Mouse (Mus musculus): ENCODE results near the gene Igbp1.
A peak's percentile ranks its signal among the peaks of the same experiment; 100 is the strongest.

Gene Igbp1

DNA sequence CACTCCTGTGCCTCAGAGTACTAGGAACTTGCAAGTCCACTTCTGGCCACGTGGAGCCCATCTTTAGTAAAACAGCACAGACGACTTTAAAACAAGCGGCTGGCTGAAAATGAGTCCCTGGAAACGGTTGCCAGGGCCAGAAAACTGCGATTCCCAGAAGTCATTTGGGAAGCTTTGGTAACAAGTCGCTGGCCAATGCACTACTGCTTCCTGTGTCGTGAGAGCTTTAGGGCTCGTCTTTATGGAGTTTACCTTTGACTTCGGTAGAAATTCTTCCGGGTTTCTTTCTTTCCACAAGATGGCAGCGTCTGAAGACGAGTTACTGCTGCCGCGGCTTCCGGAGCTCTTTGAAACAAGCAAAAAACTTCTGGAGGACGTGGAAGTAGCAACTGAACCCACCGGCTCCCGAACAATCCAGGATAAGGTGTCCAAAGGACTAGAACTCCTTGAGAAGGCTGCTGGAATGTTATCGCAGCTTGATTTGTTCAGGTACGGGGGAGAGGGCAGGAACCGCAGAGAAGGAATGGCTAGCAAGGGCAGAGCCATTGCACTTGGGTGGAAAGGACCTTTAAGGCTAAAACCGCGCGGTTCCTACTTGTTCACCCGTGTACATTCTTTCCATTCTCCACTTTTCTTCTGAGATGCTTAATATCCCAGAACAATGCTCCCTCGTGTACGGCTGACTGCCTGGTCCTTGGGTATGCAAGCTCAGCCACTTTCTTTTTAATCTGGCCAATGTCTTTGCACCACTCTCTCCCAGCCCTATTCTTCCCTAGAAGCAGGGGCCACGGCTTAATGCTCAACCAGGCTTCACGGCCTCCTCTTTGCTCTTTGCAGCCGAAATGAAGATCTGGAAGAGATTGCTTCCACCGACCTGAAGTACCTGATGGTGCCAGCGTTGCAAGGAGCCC lies at the start of gene Igbp1:
Igbp1 (plus strand) TSS at position 224 of the 911 bp plus-strand sequence.
- DNase-seq (ENCODE audit: low read depth, low spot score) = peak; percentile 88

DNA sequence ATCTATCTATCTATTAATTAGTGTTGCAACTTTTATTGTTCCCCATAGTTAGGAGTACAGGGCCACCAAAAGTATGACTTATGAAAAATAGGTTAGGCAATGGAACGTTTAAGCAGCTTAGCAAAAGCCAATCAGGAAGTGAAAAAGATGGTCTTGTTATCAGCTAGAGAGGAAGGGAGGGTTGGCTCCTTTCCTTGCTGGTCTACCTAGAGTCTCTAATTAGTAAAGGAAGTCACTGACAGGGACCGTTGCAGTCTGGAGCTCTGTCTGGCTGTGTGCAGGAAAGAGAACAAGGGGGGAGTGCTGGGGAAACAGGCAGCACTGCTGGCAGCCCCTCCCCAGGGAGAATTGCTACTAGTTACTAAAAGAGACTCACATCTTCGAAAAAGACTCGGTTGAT lies 26.0 kb upstream of the Igbp1 start:
- DNase-seq (ENCODE audit: low read depth, low spot score) = no peak

DNA sequence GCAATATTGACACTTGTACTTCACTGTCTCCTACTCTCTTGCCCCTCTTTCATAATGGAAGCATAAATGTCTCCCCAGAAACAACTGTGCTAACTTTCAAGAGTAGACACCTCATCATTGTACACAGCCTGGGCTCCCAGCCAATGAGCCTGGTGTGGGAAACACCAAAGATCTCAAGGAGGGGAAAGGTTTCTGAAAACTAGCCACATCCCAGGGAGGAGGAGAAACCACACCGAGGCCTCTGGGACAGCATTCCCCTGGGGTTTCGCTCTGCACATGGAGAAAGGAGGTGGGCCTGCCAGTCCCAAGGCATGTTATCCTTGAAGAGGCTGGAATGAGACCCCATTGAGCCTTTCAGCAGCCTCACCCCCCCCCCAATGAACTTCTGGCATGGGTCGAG lies 24.0 kb upstream of the Igbp1 start:
- no peak for DNase-seq (ENCODE audit: low read depth, low spot score)

DNA sequence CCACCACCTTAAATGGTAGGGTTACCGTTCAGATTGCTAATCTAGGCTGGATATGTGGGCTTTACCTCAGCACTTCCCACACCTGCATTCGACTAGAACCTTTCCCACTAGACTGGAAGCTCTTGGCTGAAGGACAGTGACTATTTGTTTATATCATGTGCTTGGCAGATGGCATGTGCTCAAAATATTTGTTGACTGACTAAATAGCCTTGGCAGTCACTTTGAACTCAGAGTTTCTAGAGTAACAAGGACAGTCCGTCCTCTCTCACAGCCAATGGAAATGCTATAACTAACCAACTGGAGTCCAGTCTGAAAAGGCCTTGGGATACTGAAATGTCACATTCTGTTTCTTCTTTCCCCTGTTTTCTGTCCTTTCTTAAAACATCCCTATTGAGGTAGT lies 22.6 kb upstream of the Igbp1 start:
- DNase-seq (ENCODE audit: low read depth, low spot score) = no peak

DNA sequence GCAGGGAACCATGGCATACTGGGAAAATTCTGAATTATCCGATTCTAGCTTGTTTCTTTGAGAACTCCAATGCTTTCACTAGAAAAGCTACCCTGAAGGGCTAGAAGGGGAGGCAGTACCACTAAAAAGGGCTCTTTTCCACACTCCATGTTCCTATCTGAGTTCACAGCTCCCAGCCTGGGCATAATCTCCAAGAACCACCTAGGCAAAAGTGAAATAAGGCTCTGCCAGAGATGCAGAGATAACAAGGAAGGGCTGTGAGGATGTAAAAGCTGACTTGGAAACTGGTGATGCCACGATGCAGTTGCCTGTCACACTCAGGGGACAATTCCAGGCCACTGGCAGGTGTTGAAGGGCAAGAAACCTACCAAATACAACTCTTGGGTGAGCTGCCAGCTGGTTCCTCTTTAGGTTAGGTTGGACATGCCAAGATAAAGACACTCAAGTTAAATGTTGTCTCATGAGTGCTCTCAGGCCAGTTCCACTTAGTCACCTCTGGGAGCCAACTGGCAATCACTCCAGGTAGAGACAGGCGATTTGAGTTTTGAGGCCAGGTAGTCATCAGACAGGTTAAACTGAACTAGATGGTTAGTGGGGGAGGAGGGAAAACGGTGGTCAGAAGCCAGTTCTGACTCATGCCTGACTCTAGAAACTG lies 18.4 kb upstream of the Igbp1 start:
- DNase-seq (ENCODE audit: low read depth, low spot score) = no peak

DNA sequence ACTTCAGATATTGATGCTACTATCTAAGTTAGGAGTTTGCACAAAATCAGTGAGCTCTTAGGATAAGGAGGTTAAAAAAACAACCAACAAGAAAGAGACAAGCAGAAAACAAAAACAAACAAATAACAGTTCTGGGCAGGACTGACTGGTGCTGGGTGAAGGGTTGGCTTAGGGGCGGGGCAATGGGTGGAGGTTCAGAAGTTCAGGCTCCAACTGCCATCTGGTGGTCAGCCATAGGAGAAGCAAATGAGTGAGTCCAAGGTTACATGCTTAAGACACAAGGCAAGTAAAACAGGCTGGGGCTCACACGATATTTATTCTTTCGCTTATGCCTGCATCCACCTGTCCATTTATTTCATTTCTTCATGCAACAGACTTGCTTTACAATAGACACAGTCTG lies 13.8 kb upstream of the Igbp1 start:
- DNase-seq (ENCODE audit: low read depth, low spot score) = peak; percentile 43

DNA sequence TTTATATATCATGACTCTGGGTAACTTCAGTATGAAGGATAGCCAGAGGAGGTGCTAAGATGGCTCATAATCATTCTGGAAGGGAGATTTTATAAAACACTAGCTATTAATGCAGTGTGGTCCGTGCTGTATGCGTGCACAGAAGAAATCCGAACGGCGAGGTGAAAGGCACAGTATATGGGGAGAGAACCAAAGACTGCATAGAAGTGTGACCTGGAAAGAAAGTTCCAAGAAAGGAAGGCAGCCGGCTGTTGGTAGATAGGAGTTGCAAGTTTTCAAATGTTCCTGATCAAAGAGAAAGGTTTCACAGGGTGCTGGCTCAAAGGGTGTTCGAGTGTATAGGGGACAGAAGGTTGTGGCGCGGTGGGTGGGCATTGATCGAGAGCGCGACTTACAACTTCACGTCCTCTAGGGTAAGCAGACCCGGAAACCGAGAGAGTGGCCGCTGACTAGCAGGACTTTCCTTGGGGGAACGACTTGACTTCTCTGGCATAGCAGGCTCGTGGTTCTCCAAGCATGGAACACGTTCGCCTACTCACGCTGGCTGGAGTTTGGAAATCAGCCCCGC lies 507 bp upstream of the Igbp1 start:
- no peak for DNase-seq (ENCODE audit: low read depth, low spot score)

DNA sequence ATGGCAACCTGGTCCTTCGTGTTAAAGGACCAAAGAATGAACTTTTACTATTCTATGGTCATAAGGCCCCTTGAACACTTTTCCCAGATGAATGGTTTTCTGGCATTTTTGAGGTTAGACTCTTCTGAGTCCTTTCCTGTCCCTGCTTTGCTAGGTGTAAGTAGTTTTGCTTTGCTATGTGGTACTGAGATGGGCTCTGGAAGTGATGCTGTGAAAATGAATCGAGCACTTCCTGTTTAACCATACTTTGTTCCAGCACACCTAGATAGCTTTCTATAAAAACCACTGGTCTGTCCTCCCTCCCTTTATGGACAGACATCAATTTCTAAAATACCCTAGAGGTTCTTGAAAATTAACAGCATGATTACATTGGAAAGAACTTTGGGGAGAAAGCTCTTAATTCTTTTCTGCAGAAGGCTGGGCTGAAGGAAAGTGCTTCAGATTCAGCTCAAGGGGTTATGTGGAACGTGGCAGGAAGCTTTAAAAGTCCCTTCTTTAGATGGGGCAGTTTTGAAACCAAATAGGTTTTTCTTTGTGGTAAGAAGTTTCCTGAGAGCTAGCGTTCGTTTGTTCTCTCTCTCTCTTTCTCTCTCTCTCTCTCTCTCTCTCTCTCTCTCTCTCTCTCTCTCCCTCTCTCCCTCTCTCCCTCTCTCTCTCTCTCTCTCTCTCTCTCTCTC lies 10.2 kb downstream of the Igbp1 start:
- DNase-seq (ENCODE audit: low read depth, low spot score) = no peak

DNA sequence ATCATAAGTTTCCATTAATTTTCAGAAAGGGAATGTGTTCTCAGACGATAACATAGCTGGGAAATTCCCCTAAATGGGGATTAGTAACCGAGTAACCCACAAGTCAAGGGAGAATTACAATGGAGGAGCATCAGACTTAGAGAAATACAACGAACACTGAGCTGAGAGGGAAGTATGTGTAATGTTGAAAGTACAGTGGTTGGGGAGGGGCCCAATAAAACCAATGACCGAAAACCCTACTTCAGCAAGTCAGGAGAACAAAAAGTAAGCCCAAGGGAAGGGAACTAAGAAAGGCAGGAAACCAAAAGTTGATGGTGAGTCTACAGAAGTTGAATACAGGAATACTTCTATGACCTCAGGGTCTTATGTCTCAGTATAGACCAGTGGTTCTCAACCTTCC lies 14.1 kb downstream of the Igbp1 start:
- DNase-seq (ENCODE audit: low read depth, low spot score) = no peak

DNA sequence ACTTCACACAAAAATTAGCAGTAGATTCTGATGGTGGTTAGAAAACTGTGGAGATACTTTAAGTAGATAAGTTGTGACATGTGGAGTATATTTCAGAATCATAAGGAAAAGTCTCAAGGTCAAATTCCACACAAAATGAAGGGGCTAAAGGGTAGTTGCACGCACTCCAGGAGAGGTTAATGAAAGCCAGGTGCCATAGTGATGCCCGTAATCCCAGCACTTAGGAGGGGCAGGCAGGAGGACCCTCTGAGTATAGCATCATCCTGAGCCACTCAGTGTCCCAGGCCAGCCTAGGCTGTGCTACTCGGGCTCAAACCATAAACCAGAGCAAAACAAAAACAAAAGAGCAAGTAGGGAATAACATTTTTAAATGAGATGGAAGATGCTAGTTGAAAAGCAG lies 15.8 kb downstream of the Igbp1 start:
- no peak for DNase-seq (ENCODE audit: low read depth, low spot score)

DNA sequence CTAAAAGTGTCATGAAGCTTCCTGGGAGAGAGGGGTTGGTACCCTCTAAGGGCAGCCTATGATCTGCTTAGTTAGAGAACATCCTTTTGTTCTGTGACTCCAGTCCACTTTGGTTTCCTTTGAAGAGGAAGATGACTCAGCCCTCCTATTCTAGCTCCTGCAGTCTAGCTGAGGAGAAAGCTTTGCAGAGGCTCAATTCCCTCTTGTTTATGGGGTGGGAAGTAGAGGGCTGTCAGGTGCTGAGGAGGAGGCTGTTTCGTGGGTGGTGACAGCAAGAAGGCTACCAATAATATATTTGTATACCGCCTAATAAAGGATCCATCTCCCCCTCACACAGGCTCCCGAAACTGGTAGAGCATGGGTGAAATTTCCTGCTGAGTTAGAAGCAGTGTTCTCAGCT lies 22.6 kb downstream of the Igbp1 start:
- DNase-seq (ENCODE audit: low read depth, low spot score) = no peak

DNA sequence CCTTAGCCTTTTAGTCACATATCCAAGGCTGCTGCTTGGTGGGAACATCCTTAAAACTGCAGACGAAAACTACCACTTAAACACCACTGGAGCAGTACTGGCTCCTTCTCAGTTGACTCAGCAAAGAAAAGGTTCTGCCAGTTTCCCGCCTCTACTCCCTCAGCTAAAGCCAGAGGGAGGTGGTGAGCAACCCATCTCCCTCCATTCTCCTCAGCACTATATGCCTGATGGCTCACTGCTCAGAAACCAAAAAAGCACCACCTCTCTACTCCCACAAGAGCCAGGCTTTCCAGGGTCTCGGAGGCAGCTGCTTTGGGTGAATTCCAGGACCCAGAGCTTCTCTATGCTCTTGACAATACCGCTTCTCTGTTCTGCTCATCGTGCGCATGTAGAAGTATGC lies 23.5 kb downstream of the Igbp1 start:
- no peak for DNase-seq (ENCODE audit: low read depth, low spot score)

DNA sequence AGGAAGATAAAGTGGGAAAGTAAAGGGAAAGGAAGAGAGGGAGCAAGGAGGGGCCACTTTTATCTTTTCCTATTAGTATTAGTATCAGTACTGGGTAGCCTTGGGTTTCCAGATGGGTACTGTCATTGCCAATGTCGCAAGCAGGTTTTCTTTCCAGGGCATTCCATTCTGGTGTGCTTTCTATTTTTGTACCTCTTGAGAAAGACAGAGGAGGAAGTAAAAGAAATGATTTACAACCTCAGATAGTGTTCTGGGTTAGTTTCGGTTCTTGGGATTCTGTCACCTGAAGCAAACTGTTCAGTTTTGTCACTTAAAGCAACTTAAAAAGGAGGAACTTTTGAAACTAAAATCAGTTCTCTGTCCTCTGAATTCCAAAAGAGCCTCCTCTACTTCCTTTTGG lies 24.4 kb downstream of the Igbp1 start:
- DNase-seq (ENCODE audit: low read depth, low spot score) = no peak

DNA sequence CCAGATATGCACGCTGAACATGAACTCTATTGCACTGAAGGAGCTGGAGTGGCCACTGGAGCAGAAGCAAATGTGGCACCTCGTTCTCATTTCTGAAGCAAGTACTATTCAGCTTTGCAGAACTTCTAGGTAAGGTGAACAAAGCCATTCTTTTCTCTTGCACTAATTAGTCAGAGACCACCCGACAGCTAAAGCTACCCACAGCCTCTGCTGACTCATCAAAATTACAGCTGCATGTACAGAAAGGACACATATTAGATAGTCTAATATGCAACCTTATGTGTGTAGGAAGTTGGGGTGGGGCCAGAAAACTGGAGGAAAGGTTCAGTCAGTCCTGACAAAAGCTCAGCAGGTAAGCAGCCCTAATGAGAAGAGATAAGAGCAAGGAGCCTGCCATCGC lies 30.4 kb downstream of the Igbp1 start, which contains the start of gene Dgat2l6:
Dgat2l6 (plus strand) TSS at position 368 of the 400 bp plus-strand sequence.
- DNase-seq (ENCODE audit: low read depth, low spot score) = no peak

DNA sequence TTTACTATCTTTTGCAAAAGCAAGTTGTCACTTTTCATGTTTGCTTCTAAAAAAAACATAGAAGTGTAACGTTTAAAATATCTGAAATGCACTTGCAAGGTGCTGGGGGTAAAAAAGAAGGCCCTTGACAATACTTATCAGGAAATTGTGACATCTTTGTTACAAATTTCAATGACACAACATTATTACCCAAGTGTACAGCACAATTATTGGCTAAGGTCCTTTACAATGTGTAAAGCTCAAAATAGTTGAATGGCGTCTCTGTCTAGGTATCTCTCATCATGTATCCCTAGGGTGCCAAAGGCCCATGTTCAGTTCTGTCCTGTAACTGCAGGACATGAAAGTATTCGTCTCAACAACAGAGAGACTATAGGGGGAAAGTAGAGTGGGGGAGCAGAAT lies 61.9 kb downstream of the Igbp1 start:
- DNase-seq (ENCODE audit: low read depth, low spot score) = no peak

DNA sequence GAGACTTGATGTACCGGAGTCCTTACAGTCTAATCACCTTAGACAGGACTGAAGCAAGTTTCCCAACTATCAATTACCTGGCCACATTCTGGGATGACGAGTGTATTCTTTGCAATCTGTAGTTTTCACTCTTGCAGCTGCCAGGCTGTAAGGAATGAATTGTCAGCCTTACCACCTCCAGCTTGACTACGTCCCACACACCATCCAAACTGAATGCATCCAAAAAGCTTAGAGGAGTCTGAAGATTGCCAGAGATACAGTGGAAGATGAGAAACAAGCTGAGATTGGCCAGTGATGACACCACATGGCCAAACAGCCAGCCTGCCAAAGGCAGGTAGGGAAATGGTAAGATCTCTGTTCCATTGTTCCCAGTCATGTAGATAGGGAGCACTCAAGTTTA lies 71.6 kb downstream of the Igbp1 start:
- no peak for DNase-seq (ENCODE audit: low read depth, low spot score)
